Mouse (Mus musculus) CD4-positive, CD25-positive, alpha-beta regulatory T cell, adult 9 weeks (primary cell): ENCODE results near the gene Fcho2. TPM values are rescaled to one million over a fixed set of nuclear protein-coding genes. Genes with fewer than 3 reads are reported as not detected.

ENCODE experiments used
- polyA plus RNA-seq: library from polyadenylated mRNA; unstranded; fragments of 100-300 nt; shearing (Covaris generic); gene quantifications from one replicate; pipeline ENCODE4 v1.2.1, GENCODE M21; 2017

Gene Fcho2
- 40.2 TPM for polyA plus RNA-seq

DNA sequence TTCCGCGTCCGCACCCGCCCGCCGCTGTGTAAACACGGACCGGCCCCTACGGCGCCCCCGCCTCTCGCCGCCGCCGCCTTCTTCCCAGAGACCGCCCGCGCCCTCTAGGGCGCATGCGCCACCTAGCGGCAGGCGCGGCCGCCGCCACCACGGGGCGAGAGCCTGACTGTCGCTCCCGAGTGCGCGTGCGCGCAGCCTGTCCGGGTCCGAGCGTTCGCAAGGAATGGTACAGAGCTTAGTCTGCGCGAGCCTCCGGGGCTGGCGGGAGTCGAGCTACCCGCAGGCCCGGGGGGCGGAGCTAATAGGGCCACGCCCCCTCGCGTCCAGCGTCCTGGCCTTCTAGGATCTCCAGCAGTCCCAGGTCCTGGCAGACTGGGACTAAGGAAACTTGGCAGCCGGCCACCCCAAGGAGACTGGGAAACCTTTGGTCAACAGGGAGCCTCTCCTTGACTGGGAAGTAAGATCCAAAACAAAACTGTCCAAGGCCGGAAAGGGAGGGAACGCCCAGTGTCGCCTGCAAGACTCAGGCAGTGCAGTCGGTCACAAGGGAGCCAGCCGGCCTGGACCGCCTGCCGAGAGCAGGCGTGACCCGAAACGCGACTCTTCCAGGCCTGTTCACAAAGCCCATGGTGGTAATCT is at the start of gene Fcho2:
Gene Fcho2, minus strand, starts transcription at position 303 of the 639 bp plus-strand sequence.

DNA sequence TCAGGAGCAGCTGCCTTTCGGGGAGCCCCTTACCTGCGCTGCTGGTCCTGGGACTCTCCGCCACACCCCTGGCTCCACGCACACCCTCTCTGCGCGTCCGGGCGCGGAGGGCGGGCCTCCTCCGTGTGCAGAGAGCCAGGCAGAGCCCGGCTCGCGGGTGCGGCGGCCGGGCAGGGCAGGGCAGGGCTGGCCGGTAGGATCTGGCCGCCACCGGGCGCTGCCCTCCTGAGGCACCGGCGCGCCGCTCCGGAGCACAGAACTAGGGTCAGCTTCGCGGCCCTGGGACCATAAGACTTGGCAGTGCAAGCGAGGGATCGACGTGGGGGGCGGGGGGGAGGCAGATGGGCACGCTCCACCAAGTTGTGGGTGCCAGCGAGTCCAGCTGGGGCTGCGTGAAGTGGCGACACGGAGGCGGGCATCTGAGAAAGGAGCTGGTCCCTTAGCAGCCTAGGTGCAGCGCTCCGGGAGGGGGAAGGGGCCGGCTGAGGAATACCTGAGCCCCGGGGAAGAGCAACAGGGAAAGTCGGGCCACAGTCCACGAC is 120.4 kb downstream of the Fcho2 start, which contains the start of gene Tmem171:
Gene Tmem171, minus strand, starts transcription at position 62 of the 542 bp plus-strand sequence.

Other genes starting within 250 kb of the Fcho2 start
- gene Tmem174, start 178.0 kb downstream of the Fcho2 start, polyA plus RNA-seq = not detected
- gene Tmem171, start 120.6 kb downstream of the Fcho2 start, polyA plus RNA-seq = not detected
- gene Tnpo1, start 110.9 kb upstream of the Fcho2 start, polyA plus RNA-seq = 69.1 TPM
- not detected for gene 1700024P04Rik, start 169.1 kb upstream of the Fcho2 start, polyA plus RNA-seq